Mouse (Mus musculus) G1E (cell line): ENCODE measurements around the gene Rnase1. TPM values are rescaled to one million over a fixed set of nuclear protein-coding genes. Genes with fewer than 3 reads are reported as not detected.

Source experiments
- ATAC-seq: 2 replicates; pipeline ENCODE4 v1.8.0; 2016; ENCODE audit warnings: mild to moderate bottlenecking; ENCODE audit not compliant: insufficient number of reproducible peaks, poor library complexity, low FRiP score, severe bottlenecking; ENCODE audit errors: extremely low read depth
- DNase-seq: peaks from one replicate; pipeline ENCODE4 v3.0.0; 2012; ENCODE audit warnings: low spot score
- H3K27me3 ChIP-seq: 2 replicates; pipeline ENCODE4 v1.6.1; 2012; ENCODE audit warnings: mild to moderate bottlenecking, low read length, inconsistent platforms; ENCODE audit not compliant: insufficient read depth
- H3K36me3 ChIP-seq: replicated peaks from 2 replicates; pipeline ENCODE3; 2012; ENCODE audit warnings: mild to moderate bottlenecking, inconsistent platforms
- H3K4me1 ChIP-seq: 2 replicates; pipeline ENCODE4 v1.6.1; 2012; ENCODE audit warnings: low read depth, low read length, inconsistent platforms, mixed read lengths; ENCODE audit not compliant: insufficient read depth
- H3K4me3 ChIP-seq: 2 replicates; pipeline ENCODE4 v1.5.1; 2012; ENCODE audit warnings: low read depth, mild to moderate bottlenecking, inconsistent platforms, low read length, moderate library complexity, mixed read lengths
- H3K9me3 ChIP-seq: replicated peaks from 2 replicates; pipeline ENCODE4 v1.6.1; 2012; ENCODE audit warnings: inconsistent platforms
- CTCF ChIP-seq: IDR thresholded peaks from 2 replicates; pipeline ENCODE4 v1.5.1; 2012; ENCODE audit warnings: low read depth, low read length, inconsistent platforms, mixed read lengths
- GATA1 ChIP-seq: IDR thresholded peaks from 2 replicates; pipeline ENCODE4 v1.6.1; 2012; ENCODE audit warnings: borderline replicate concordance, low read length, inconsistent platforms, mixed read lengths
- POLR2AphosphoS5 ChIP-seq: IDR thresholded peaks from 2 replicates; pipeline ENCODE4 v1.6.1; 2012; ENCODE audit warnings: low read depth, low read length, inconsistent platforms; ENCODE audit not compliant: insufficient replicate concordance
- TAL1 ChIP-seq: conservative IDR thresholded peaks from 2 replicates; pipeline ENCODE4 v1.6.1; 2012; ENCODE audit warnings: low read depth, low read length, inconsistent platforms, mixed read lengths
- polyA plus RNA-seq: library from polyadenylated mRNA; stranded (reverse); fragments of >175 nt; gene quantifications from 2 replicates; pipeline ENCODE4 v1.2.3, GENCODE M21; 2012
- total RNA-seq, 2 experiments: library from RNA; stranded (forward) in 1 of 2; stranded (reverse) in 1 of 2; fragments of 200-1000 nt in 1 of 2; fragments of >200 nt in 1 of 2; fragmentation: Nextera tagmentation in 1 of 2; gene quantifications; 2 replicates each; pipeline ENCODE4 v1.2.3; 2014 to 2017

Gene Rnase1
- total and polyA plus RNA-seq, 3 experiments, result 0.22 TPM; not detected in 2

DNA sequence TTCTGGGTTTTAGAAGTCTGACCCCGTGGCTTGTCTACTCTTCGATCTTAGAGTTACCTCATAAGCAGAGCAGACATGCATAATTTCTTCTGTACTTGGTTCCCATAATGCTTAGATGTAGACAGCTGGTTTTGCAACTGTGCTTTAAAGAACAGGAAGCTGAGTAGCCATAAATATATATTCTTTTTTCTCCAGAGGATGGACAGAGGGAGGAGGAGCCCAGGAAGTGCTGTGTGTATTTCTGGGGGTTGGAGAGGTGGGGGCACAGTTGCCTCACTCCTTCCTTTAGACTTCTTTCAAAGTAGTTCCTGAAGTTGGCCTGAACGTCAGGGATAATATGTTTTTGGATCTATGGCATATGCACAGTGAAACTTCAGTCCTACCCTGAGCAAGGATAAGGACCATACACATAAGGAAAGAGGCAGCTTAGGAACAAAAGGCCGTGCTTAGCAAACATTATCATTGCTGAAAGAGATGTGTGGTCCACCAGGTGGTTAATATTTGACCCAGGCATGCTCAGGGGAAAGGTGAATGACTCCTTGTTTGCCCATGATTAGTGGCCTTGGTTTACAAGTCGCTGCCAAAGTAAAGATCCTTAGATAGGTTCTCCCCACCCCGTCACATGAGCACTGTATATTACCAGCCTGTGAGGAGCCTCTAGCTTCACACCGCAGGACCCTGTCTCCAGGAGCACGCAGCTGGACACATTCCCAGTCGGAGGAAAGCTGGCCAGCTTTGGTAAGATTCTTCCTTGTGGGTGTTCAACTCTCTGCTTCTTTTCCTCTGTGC is 50.7 kb downstream of the Rnase1 start:
- Histone ChIP-seq H3K4me3 (no peak overlapping the region), H3K4me1 (peaks cover 23% of the 10 kb centered on the region)
- no peak for TF ChIP-seq GATA1
- TF ChIP-seq CTCF, result no peak
- TF ChIP-seq TAL1, result no peak
- no peak for TF ChIP-seq POLR2AphosphoS5

More for the DNA sequence above, 50.7 kb downstream of the Rnase1 start:
- DNase-seq, result no peak
- Histone ChIP-seq H3K9me3 (no peaks in the 10 kb centered on the region), H3K27me3 (0 out of 2 replicates have a peak, but pooled peaks cover 11% of the 10 kb centered on the region), H3K36me3 (no peaks in the 10 kb centered on the region)
- ATAC-seq, result no peak

Other genes with a start within 250 kb of the Rnase1 start
Only the 20 nearest of the 21 such genes appear.
- 25.6 and 29.9 TPM in 2 replicates for gene Osgep, start 221.9 kb downstream of the Rnase1 start, total RNA-seq (2014; fragmentation: Nextera tagmentation)
- gene Osgep, start 221.9 kb downstream of the Rnase1 start, total RNA-seq (2017), result 94.9 and 117 TPM in 2 replicates
- 29.3 and 42.4 TPM in 2 replicates for gene Osgep, start 221.9 kb downstream of the Rnase1 start, polyA plus RNA-seq
- 133 and 142 TPM in 2 replicates for gene Apex1, start 221.8 kb downstream of the Rnase1 start, total RNA-seq (2014; fragmentation: Nextera tagmentation)
- 165 and 174 TPM in 2 replicates for gene Apex1, start 221.8 kb downstream of the Rnase1 start, total RNA-seq (2017)
- gene Apex1, start 221.8 kb downstream of the Rnase1 start, polyA plus RNA-seq, result 162 and 174 TPM in 2 replicates
- 23.2 and 45.6 TPM in 2 replicates for gene Pip4p1, start 215.9 kb downstream of the Rnase1 start, total RNA-seq (2014; fragmentation: Nextera tagmentation)
- gene Pip4p1, start 215.9 kb downstream of the Rnase1 start, total RNA-seq (2017), result 31.1 and 32.7 TPM in 2 replicates
- gene Pip4p1, start 215.9 kb downstream of the Rnase1 start, polyA plus RNA-seq, result 99.9 and 126 TPM in 2 replicates
- 70.0 and 88.4 TPM in 2 replicates for gene Pnp, start 215.7 kb downstream of the Rnase1 start, total RNA-seq (2014; fragmentation: Nextera tagmentation)
- 110 and 112 TPM in 2 replicates for gene Pnp, start 215.7 kb downstream of the Rnase1 start, total RNA-seq (2017)
- gene Pnp, start 215.7 kb downstream of the Rnase1 start, polyA plus RNA-seq, result 1.5 TPM in 2 replicates
- gene Gm49342, start 202.3 kb downstream of the Rnase1 start, total RNA-seq (2014; fragmentation: Nextera tagmentation), result 3.2 TPM in 1 of 2 replicates, not detected in the other
- gene Gm49342, start 202.3 kb downstream of the Rnase1 start, total RNA-seq (2017), result not detected in 2 replicates
- 1.5 and 2.0 TPM in 2 replicates for gene Gm49342, start 202.3 kb downstream of the Rnase1 start, polyA plus RNA-seq
- gene Pnp2, start 190.8 kb downstream of the Rnase1 start, total RNA-seq (2014; fragmentation: Nextera tagmentation), result 5.1 and 10.2 TPM in 2 replicates
- gene Pnp2, start 190.8 kb downstream of the Rnase1 start, total RNA-seq (2017), result 0.52 and 1.1 TPM in 2 replicates
- gene Pnp2, start 190.8 kb downstream of the Rnase1 start, polyA plus RNA-seq, result not detected in 2 replicates
- gene Rnase10, start 139.0 kb downstream of the Rnase1 start, total RNA-seq (2014; fragmentation: Nextera tagmentation), result not detected in 2 replicates
- gene Rnase10, start 139.0 kb downstream of the Rnase1 start, total RNA-seq (2017), result 0.22 TPM in 1 of 2 replicates, not detected in the other
- not detected in 2 replicates for gene Rnase10, start 139.0 kb downstream of the Rnase1 start, polyA plus RNA-seq
- not detected in 2 replicates for gene Rnase9, start 104.9 kb downstream of the Rnase1 start, total RNA-seq (2014; fragmentation: Nextera tagmentation)
- gene Rnase9, start 104.9 kb downstream of the Rnase1 start, total RNA-seq (2017), result 0.11 TPM in 1 of 2 replicates, not detected in the other
- not detected in 2 replicates for gene Rnase9, start 104.9 kb downstream of the Rnase1 start, polyA plus RNA-seq
- gene Rnase11, start 96.6 kb downstream of the Rnase1 start, total RNA-seq (2014; fragmentation: Nextera tagmentation), result not detected in 2 replicates
- gene Rnase11, start 96.6 kb downstream of the Rnase1 start, total RNA-seq (2017), result 0.22 TPM in 1 of 2 replicates, not detected in the other
- not detected in 2 replicates for gene Rnase11, start 96.6 kb downstream of the Rnase1 start, polyA plus RNA-seq
- gene Rnase12, start 89.1 kb downstream of the Rnase1 start, total RNA-seq (2014; fragmentation: Nextera tagmentation), result not detected in 2 replicates
- gene Rnase12, start 89.1 kb downstream of the Rnase1 start, total RNA-seq (2017), result not detected in 2 replicates
- not detected in 2 replicates for gene Rnase12, start 89.1 kb downstream of the Rnase1 start, polyA plus RNA-seq
- not detected in 2 replicates for gene Olfr750, start 72.3 kb downstream of the Rnase1 start, total RNA-seq (2014; fragmentation: Nextera tagmentation)
- gene Olfr750, start 72.3 kb downstream of the Rnase1 start, total RNA-seq (2017), result 0.05 and 0.06 TPM in 2 replicates
- not detected in 2 replicates for gene Olfr750, start 72.3 kb downstream of the Rnase1 start, polyA plus RNA-seq
- 2.7 and 3.2 TPM in 2 replicates for gene Rnase4, start 55.7 kb downstream of the Rnase1 start, total RNA-seq (2014; fragmentation: Nextera tagmentation)
- 0.17 and 0.49 TPM in 2 replicates for gene Rnase4, start 55.7 kb downstream of the Rnase1 start, total RNA-seq (2017)
- not detected in 2 replicates for gene Rnase4, start 55.7 kb downstream of the Rnase1 start, polyA plus RNA-seq
- gene Ang, start 55.6 kb downstream of the Rnase1 start, total RNA-seq (2014; fragmentation: Nextera tagmentation), result 1.6 TPM in 1 of 2 replicates, not detected in the other
- 0.16 TPM in 1 of 2 replicates, not detected in the other for gene Ang, start 55.6 kb downstream of the Rnase1 start, total RNA-seq (2017)
- not detected in 2 replicates for gene Ang, start 55.6 kb downstream of the Rnase1 start, polyA plus RNA-seq
- not detected in 2 replicates for gene Eddm3b, start 32.4 kb downstream of the Rnase1 start, total RNA-seq (2014; fragmentation: Nextera tagmentation)
- 0.11 TPM in 1 of 2 replicates, not detected in the other for gene Eddm3b, start 32.4 kb downstream of the Rnase1 start, total RNA-seq (2017)
- not detected in 2 replicates for gene Eddm3b, start 32.4 kb downstream of the Rnase1 start, polyA plus RNA-seq
- gene Rnase6, start 22.9 kb downstream of the Rnase1 start, total RNA-seq (2014; fragmentation: Nextera tagmentation), result 41.7 and 44.8 TPM in 2 replicates
- gene Rnase6, start 22.9 kb downstream of the Rnase1 start, total RNA-seq (2017), result 44.9 and 45.1 TPM in 2 replicates
- gene Rnase6, start 22.9 kb downstream of the Rnase1 start, polyA plus RNA-seq, result 1.4 and 1.5 TPM in 2 replicates
- gene Rnase2b, start 15.5 kb upstream of the Rnase1 start, total RNA-seq (2014; fragmentation: Nextera tagmentation), result not detected in 2 replicates
- gene Rnase2b, start 15.5 kb upstream of the Rnase1 start, total RNA-seq (2017), result 0.23 TPM in 1 of 2 replicates, not detected in the other
- gene Rnase2b, start 15.5 kb upstream of the Rnase1 start, polyA plus RNA-seq, result not detected in 2 replicates
- gene Ang2, start 52.4 kb upstream of the Rnase1 start, total RNA-seq (2014; fragmentation: Nextera tagmentation), result not detected in 2 replicates
- gene Ang2, start 52.4 kb upstream of the Rnase1 start, total RNA-seq (2017), result not detected in 2 replicates
- not detected in 2 replicates for gene Ang2, start 52.4 kb upstream of the Rnase1 start, polyA plus RNA-seq
- not detected in 2 replicates for gene Ear14, start 56.6 kb upstream of the Rnase1 start, total RNA-seq (2014; fragmentation: Nextera tagmentation)
- gene Ear14, start 56.6 kb upstream of the Rnase1 start, total RNA-seq (2017), result 0.44 TPM in 1 of 2 replicates, not detected in the other
- not detected in 2 replicates for gene Ear14, start 56.6 kb upstream of the Rnase1 start, polyA plus RNA-seq
- gene Rnase2a, start 109.3 kb upstream of the Rnase1 start, total RNA-seq (2014; fragmentation: Nextera tagmentation), result not detected in 2 replicates
- gene Rnase2a, start 109.3 kb upstream of the Rnase1 start, total RNA-seq (2017), result not detected in 2 replicates
- gene Rnase2a, start 109.3 kb upstream of the Rnase1 start, polyA plus RNA-seq, result not detected in 2 replicates
- not detected in 2 replicates for gene Gm7247, start 215.0 kb upstream of the Rnase1 start, total RNA-seq (2014; fragmentation: Nextera tagmentation)
- gene Gm7247, start 215.0 kb upstream of the Rnase1 start, total RNA-seq (2017), result not detected in 2 replicates
- gene Gm7247, start 215.0 kb upstream of the Rnase1 start, polyA plus RNA-seq, result not detected in 2 replicates